Mouse (Mus musculus): ENCODE measurements around the gene Atxn1.

Atxn1 gene

DNA sequence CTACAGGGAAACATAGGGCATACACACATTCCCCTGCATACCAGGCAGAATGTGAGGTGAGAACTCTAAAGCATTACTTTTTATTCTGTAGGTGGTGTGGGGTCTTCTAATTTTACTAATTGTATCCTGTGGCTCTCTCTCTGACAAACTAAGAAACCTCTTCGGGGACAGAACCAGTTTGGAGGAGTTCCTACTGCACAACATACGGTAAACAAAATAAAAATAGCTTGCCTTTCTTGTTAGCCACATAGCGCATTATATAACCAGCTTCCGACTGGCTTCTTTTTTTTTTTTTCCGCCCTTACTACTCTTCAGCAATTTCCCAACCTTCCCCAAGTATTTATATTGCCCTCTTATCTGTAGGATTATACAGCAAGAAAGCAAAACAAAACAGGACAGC lies 2.0 kb downstream of the Atxn1 start:
- no peak for DNase-seq

DNA sequence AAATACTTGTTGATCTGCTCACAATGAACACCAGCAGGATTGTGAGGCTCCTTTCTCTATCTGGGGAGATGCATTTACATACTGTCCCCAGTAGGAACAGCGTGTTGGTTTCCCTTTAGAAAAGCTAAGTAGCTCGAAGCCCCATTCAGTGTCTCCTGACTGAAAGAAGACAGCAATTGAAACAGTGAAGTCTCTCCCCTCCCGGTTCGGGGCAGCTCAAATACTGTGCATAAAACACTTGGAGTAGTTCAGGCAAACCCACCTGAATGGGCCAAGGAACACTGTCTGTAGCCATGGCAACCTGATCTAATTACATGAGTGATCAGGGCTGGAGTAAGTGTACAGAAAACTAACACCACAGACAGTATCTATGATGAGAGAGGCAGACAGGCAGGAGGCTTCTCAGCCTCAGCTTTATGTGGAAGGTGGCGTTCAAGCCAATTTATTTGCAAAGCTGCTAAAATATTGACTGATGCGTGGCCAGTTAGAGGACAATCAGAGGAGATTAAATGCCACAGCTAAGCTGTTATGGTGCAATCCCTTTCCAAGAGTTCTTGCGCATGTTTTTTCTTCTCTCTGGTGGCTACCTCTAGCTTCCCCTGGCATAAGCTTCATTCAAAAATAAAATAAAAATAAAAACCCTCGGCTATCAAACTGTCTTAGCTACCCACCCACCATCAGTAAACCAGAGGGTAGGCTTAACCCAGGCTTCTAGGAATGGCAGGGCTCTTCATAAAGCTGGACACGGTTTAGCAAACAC lies 2.8 kb downstream of the Atxn1 start:
- no peak for DNase-seq

GRCm38 (mm10) chr13:45960311-45960965 lies 4.4 kb downstream of the Atxn1 start:
- DNase-seq = no peak

GRCm38 (mm10) chr13:45958306-45958705 lies 6.5 kb downstream of the Atxn1 start:
- DNase-seq = no peak

GRCm38 (mm10) chr13:45957629-45958028 lies 7.2 kb downstream of the Atxn1 start:
- DNase-seq = no peak

DNA sequence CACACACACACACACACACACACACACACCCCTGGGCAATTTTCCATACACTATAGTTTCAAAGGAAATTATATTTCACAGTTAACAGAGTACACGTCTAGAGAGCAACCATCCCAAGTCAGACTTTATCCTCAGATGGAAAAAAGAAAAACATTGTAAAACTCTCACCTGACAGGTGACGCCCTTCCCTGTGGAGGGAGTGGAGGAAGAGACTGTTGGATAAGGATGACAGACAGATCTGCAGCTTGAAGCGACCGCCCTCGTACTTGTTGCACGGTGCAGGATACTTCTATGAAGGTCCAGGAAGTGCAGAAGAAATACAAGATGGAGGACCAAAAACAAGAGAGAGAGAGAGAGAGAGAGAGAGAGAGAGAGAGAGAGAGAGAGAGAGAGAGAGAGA lies 8.5 kb downstream of the Atxn1 start:
- no peak for DNase-seq

- DNase-seq = no peak
Observed at GRCm38 (mm10) chr13:45955370-45956055, 9.3 kb downstream of the Atxn1 start.

DNA sequence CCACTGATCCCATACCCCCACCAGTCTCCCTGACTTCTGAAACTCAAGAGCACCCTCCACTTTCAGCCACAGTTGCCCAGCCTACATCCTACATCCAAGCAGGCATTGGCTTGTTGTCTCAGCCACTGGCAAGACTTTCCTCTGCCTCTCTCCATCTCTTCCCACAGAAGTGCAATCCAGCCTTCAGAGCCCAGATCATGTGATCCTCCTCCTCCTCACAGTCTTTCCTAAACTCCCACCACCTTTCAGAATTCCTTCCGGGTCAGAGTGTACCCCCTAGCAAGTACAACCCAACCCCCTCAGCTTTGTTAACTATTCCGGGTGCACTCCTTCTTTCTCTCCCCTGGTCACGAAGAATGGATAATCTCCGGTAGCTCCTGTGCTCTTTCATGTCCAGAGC lies 11.7 kb downstream of the Atxn1 start:
- no peak for DNase-seq

DNA sequence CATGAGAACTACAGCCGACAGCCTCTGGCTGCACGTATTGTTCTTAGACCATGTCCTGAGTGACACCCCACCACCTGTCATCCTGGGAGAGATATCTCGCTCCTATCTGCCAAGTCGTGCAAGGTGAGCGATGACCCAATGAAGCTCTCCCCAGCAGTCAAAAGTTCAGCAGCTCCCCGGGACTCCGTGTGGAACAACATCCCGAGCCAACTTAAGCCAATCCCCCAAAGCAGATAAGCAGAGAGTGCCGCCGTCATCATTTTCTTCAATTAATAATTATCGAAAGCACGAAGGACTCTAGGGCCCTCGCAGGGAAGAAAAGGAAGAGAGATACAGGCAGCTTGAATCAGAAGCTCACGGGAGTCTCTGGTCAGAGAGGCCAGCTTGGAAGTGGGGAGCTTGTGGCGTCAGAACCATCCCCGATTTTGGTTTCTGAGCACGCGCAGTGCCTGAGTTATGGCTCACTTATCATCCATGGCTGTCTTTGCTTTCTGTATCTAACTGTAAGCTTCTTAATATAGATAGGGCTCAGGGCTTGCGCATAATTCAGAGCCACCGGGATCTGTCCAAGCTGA lies 13.7 kb downstream of the Atxn1 start:
- DNase-seq = no peak

GRCm38 (mm10) chr13:45950355-45950861 lies 14.4 kb downstream of the Atxn1 start:
- DNase-seq = no peak

- no peak for DNase-seq
Observed at GRCm38 (mm10) chr13:45946136-45946535, 18.7 kb downstream of the Atxn1 start.

- DNase-seq = no peak
Observed at GRCm38 (mm10) chr13:45942337-45942736, 22.5 kb downstream of the Atxn1 start.

DNA sequence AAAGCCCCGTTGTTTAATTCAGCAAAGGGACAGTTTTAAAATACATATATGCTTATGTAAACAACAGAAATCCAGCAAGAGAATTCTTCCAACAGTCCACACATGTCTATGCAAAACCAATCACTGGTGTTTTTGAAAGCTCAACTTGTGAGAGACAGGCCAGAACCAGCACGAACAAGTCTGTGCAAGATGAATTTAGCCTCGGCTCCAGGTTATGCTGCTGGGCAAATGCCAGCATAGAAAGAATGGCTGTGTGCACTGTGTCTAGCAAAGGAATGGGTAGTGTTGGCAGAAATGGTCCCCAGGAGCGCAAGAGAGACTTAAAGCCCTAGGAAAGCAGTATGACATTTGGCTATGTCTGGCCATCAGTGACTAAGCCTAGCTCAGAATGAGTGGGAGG lies 24.1 kb downstream of the Atxn1 start:
- no peak for DNase-seq

- no peak for DNase-seq
Observed at GRCm38 (mm10) chr13:45939561-45939960, 25.2 kb downstream of the Atxn1 start.

DNA sequence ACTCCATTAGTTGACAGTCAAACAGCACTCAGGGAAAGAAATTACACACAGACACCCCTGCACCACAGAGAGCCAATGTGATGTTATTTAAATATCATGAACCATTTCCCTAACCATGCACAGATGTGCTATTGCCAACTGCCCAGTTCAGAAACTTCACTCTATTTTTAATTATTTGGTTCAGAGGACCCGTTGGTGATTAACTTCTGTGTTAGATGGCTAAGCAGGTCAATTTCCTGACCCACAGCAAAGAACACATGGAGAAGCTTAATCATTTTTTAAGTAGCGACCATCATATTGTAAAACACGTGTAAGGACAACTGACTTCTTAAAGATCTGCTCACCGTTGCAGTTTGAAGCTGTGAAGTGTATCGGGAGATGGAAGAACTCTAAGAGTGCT lies 26.7 kb downstream of the Atxn1 start:
- no peak for DNase-seq

GRCm38 (mm10) chr13:45936765-45937164 lies 28.0 kb downstream of the Atxn1 start:
- no peak for DNase-seq

DNA sequence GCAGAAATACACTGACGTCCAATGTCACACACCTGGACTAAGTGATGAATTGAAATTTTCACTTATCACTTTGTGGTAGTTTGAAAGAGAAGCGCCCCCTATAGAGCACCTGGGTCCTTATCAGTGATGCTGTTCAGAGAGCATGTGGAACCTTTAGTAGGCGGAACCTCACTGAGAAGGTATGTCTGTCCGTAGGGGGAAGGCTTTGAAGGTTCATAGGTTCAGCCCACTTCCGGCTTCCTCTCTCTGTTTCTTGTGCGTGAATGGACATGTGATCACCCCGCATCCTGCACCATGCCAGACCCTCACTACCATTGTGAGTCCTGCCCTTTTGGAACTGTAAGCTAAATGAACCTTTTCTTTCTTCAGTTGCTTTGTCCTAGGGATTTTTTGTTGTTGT lies 29.0 kb downstream of the Atxn1 start:
- DNase-seq = no peak

- no peak for DNase-seq
Observed at GRCm38 (mm10) chr13:45934841-45935240, 30.0 kb downstream of the Atxn1 start.

GRCm38 (mm10) chr13:45934085-45934484 lies 30.7 kb downstream of the Atxn1 start:
- DNase-seq = no peak

DNA sequence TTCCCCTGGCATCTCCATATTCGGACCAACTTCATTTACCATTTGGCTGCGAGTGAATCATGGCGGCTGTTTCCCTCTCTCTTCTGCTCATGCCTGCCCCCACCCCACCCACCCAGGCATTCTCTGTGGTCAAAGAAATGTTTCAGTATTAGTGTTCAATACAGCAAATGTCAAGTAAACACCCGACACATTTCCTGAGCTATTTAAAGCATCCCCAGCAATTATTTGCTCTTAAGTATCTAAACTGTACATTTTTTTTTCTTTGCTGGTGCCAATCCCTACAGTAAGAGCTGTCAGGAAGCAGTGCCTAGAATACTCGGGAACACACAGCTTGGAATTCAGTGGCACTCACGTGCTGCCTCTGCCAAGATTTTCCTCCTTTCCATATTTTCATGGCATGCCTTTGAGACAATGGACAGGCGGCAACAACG lies 32.3 kb downstream of the Atxn1 start:
- DNase-seq = no peak

GRCm38 (mm10) chr13:45931891-45932290 lies 32.9 kb downstream of the Atxn1 start:
- DNase-seq = no peak

DNA sequence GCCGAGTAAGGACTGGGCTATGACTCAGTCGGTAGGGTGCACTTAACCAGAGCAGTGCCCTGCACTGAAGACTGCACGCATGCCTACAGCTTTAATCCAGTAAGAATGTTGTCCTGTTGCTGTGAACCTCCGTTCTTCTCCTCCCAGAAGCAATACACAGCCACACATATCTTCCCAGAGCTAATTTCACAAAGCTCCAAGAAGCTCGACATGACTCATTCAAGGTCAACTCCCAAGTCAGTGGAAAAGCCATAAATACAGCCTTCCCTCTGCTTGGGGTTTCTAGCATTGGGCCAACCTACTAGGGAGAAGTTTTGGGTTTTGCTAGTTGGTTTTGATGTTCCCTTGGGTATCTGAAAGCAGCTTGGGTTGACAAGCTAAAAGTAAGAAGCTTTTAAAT lies 33.6 kb downstream of the Atxn1 start:
- no peak for DNase-seq

DNA sequence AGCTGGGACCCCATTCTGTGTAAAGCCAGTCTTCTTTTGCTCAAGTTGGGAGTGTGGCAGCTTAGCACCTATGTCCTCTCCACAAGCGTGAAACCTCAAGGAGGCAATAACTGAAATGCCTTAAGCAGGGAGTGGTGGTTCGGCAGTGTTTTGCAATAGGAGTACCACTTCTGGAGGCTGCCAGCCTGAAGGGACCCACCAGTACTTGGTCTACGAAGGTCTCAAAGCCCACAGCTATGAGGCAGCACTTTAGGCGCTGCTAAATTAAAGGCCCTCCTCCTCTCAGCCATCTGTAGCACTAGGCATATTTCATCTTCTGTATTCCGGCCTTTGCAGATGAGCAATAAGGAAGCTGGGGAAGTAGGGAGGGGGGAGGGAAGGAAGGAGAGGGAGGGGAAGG lies 35.1 kb downstream of the Atxn1 start:
- no peak for DNase-seq

DNA sequence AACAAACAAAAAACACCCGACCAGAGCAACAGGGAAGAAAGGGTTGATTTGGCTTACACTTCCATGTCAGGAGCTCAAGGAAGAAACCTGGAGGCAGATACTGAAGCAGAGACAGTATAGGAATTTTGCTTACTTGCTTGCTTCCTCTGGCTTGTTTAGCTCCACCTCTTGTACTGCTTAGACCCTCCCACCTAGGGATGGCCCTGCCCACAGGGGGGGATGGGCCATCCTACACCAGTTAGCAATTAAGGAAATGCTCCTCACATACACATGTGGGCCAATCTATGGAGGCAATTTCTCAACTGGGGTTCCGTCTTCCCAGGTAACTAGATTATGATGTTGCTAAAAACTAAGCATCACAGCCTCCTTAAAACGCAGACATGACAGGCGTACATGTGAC lies 39.5 kb downstream of the Atxn1 start:
- no peak for DNase-seq
